Mouse (Mus musculus) CH12.LX (cell line): Measurements from ENCODE around the gene Rlbp1. TPM values are rescaled to one million over a fixed set of nuclear protein-coding genes. Genes with fewer than 3 reads are reported as not detected.

Experiments used
- DNase-seq: peaks from one replicate; pipeline ENCODE4 v3.0.0-alpha.2; 2013; ENCODE audit errors: extremely low read depth
- H3K27ac ChIP-seq: 2 replicates; pipeline ENCODE4 v1.5.1; 2012; ENCODE audit warnings: low read depth, mild to moderate bottlenecking, control low read depth, moderate library complexity; ENCODE audit not compliant: insufficient read depth
- H3K27me3 ChIP-seq: replicated peaks from 2 replicates; pipeline ENCODE3; 2012; ENCODE audit warnings: inconsistent platforms
- H3K36me3 ChIP-seq, 2 experiments: replicated peaks in 1 of 2; 2 replicates each; pipeline versions ENCODE3 to v1.6.1; 2012; ENCODE audit warnings: inconsistent platforms in 1 of 2, low read length in 1 of 2, mild to moderate bottlenecking in 1 of 2, mixed read lengths in 1 of 2, moderate library complexity in 1 of 2; ENCODE audit not compliant: control insufficient read depth in 1 of 2, insufficient read depth in 1 of 2
- H3K4me1 ChIP-seq, 2 experiments: 2 replicates each; pipeline ENCODE4 v1.6.1; 2012; ENCODE audit warnings: inconsistent platforms in 1 of 2, moderate library complexity in 1 of 2; ENCODE audit not compliant: insufficient read depth in 2 of 2, control insufficient read depth in 1 of 2
- H3K4me2 ChIP-seq: 2 replicates; pipeline ENCODE4 v1.6.1; 2012; ENCODE audit warnings: low read depth, mild to moderate bottlenecking, control low read depth; ENCODE audit not compliant: poor library complexity, insufficient read depth, severe bottlenecking
- H3K4me3 ChIP-seq, 3 experiments: fragments of 150-350 bp in 1 of 3; sonication (generic) in 1 of 3; replicated peaks in 1 of 3; 2 replicates each; pipeline versions ENCODE3 to v1.5.1; 2011 to 2012; ENCODE audit warnings: low read depth in 2 of 3, low read length in 2 of 3, mild to moderate bottlenecking in 2 of 3, moderate library complexity in 2 of 3, control low read depth in 1 of 3, improper control_type of control experiment in 1 of 3, inconsistent platforms in 1 of 3, mixed read lengths in 1 of 3; ENCODE audit not compliant: poor library complexity in 1 of 3
- H3K79me2 ChIP-seq: replicated peaks from 2 replicates; pipeline ENCODE4 v1.6.1; 2012; ENCODE audit warnings: mild to moderate bottlenecking, moderate library complexity; ENCODE audit not compliant: control insufficient read depth, poor library complexity, insufficient read depth, severe bottlenecking; ENCODE audit errors: extremely low read depth
- H3K9ac ChIP-seq: 2 replicates; pipeline ENCODE4 v1.6.1; 2012; ENCODE audit warnings: low read depth, mild to moderate bottlenecking, control low read depth, moderate library complexity; ENCODE audit not compliant: insufficient read depth
- H3K9me3 ChIP-seq: replicated peaks from 2 replicates; pipeline ENCODE3; 2012; ENCODE audit warnings: low read length, inconsistent platforms, mixed read lengths
- CHD1 ChIP-seq: IDR thresholded peaks from 2 replicates; pipeline ENCODE4 v1.6.1; 2012; ENCODE audit warnings: low read depth, low read length, improper control_type of control experiment, inconsistent platforms
- CHD2 ChIP-seq: IDR thresholded peaks from 2 replicates; pipeline ENCODE4 v1.6.1; 2011; ENCODE audit warnings: low read length, improper control_type of control experiment
- E2F4 ChIP-seq: IDR thresholded peaks from 2 replicates; pipeline ENCODE4 v1.6.1; 2011; ENCODE audit warnings: low read depth, low read length, improper control_type of control experiment; ENCODE audit not compliant: insufficient replicate concordance
- EP300 ChIP-seq: IDR thresholded peaks from 2 replicates; pipeline ENCODE4 v1.6.1; 2011; ENCODE audit warnings: low read length, improper control_type of control experiment
- ETS1 ChIP-seq: conservative IDR thresholded peaks from 2 replicates; pipeline ENCODE4 v1.6.1; 2012; ENCODE audit warnings: low read depth, mild to moderate bottlenecking, inconsistent platforms, low read length, improper control_type of control experiment, moderate library complexity
- GABPA ChIP-seq: IDR thresholded peaks from 2 replicates; pipeline ENCODE4 v1.6.1; 2012; ENCODE audit warnings: low read depth, low read length, improper control_type of control experiment, inconsistent platforms; ENCODE audit not compliant: insufficient replicate concordance
- IRF4 ChIP-seq: IDR thresholded peaks from 2 replicates; pipeline ENCODE4 v1.6.1; 2014; ENCODE audit warnings: low read depth, mild to moderate bottlenecking, inconsistent platforms, low read length, improper control_type of control experiment
- KAT2A ChIP-seq: IDR thresholded peaks from 2 replicates; pipeline ENCODE4 v1.6.1; 2012; ENCODE audit warnings: low read length, improper control_type of control experiment, inconsistent platforms; ENCODE audit not compliant: insufficient replicate concordance
- MAFK ChIP-seq: IDR thresholded peaks from 2 replicates; pipeline ENCODE4 v1.6.1; 2011; ENCODE audit warnings: low read length, improper control_type of control experiment; ENCODE audit not compliant: insufficient replicate concordance
- MEF2A ChIP-seq: IDR thresholded peaks from 2 replicates; pipeline ENCODE4 v1.6.1; 2014; ENCODE audit warnings: low read depth, mild to moderate bottlenecking, inconsistent platforms, low read length, improper control_type of control experiment, borderline replicate concordance
- NRF1 ChIP-seq: IDR thresholded peaks from 2 replicates; pipeline ENCODE4 v1.6.1; 2014; ENCODE audit warnings: low read depth, mild to moderate bottlenecking, inconsistent platforms, low read length, improper control_type of control experiment, moderate library complexity
- PAX5 ChIP-seq: IDR thresholded peaks from 2 replicates; pipeline ENCODE4 v1.6.1; 2012; ENCODE audit warnings: low read length, inconsistent platforms, mixed read lengths
- POLR2A ChIP-seq: IDR thresholded peaks from 2 replicates; pipeline ENCODE4 v1.6.1; 2011; ENCODE audit warnings: low read depth, mild to moderate bottlenecking, improper control_type of control experiment, low read length
- POLR2AphosphoS2 ChIP-seq: IDR thresholded peaks from 2 replicates; pipeline ENCODE4 v1.6.1; 2011; ENCODE audit warnings: low read depth, low read length, improper control_type of control experiment
- RCOR1 ChIP-seq: conservative IDR thresholded peaks from 2 replicates; pipeline ENCODE4 v1.6.1; 2012; ENCODE audit warnings: low read depth, mild to moderate bottlenecking, inconsistent platforms, low read length, improper control_type of control experiment
- SMC3 ChIP-seq: IDR thresholded peaks from 2 replicates; pipeline ENCODE4 v1.6.1; 2011; ENCODE audit warnings: low read depth, low read length, improper control_type of control experiment
- TBP ChIP-seq: conservative IDR thresholded peaks from 2 replicates; pipeline ENCODE4 v1.6.1; 2011; ENCODE audit warnings: low read depth, low read length, improper control_type of control experiment
- TCF12 ChIP-seq: IDR thresholded peaks from 2 replicates; pipeline ENCODE4 v1.6.1; 2014; ENCODE audit warnings: low read depth, mild to moderate bottlenecking, inconsistent platforms, low read length, improper control_type of control experiment
- ZKSCAN1 ChIP-seq: IDR thresholded peaks from 2 replicates; pipeline ENCODE4 v1.6.1; 2012; ENCODE audit warnings: low read depth, inconsistent platforms, low read length, improper control_type of control experiment, borderline replicate concordance
- ZNF384 ChIP-seq: IDR thresholded peaks from 2 replicates; pipeline ENCODE4 v1.6.1; 2012; ENCODE audit warnings: low read depth, low read length, improper control_type of control experiment, inconsistent platforms
- dilution Hi-C: fragments of 300-500 bp; cut with MboI; formaldehyde crosslinking; loops from 2 replicates; pipeline ENCODE4 v1.14.3; 2020; ENCODE audit warnings: low sequenced_read_pairs; ENCODE audit not compliant: extremely low pct_unique_long_range_greater_than_20kb, extremely low pct_ligation_motif_present
- in situ Hi-C: fragments of 300-500 bp; cut with MboI; formaldehyde crosslinking; loops from 3 replicates; pipeline ENCODE4 v1.14.3; 2019; ENCODE audit warnings: low sequenced_read_pairs, low pct_ligation_motif_present, low pct_unique_long_range_greater_than_20kb, mixed read lengths
- polyA plus RNA-seq: library from polyadenylated mRNA; unstranded; fragments of >175 nt; gene quantifications from 2 replicates; pipeline ENCODE4 v1.2.1, GENCODE M21; 2012; ENCODE audit warnings: low read depth; ENCODE audit not compliant: insufficient read length
- total RNA-seq, 2 experiments: library from RNA; depleted of rRNA; stranded (reverse); fragments of 300-350 nt in 1 of 2; fragments of >200 nt in 1 of 2; gene quantifications; 2 replicates each; pipeline ENCODE4 v1.2.3; 2012 to 2014

Gene Rlbp1
- total RNA-seq (2012; rRNA removed) (1.9 and 2.5 TPM in 2 replicates), total RNA-seq (2014; rRNA removed) (8.4 and 11.0 TPM in 2 replicates), polyA plus RNA-seq (21.4 and 24.2 TPM in 2 replicates)

GRCm38 (mm10) chr7:79386422-79387133 is at the start of gene Rlbp1:
TSS of gene Rlbp1 (minus strand) at chr7:79387048.
- no peak for TF ChIP-seq RCOR1
- no peak for TF ChIP-seq CHD2
- TF ChIP-seq MAFK: no peak
- TF ChIP-seq E2F4: no peak
- TF ChIP-seq ETS1: no peak
- no peak for TF ChIP-seq PAX5
- TF ChIP-seq IRF4: no peak
- TF ChIP-seq MEF2A: no peak
- TF ChIP-seq POLR2AphosphoS2: no peak
- TF ChIP-seq KAT2A: no peak
- TF ChIP-seq CHD1: no peak
- no peak for TF ChIP-seq POLR2A
- TF ChIP-seq NRF1: no peak
- TF ChIP-seq ZKSCAN1: no peak
- TF ChIP-seq GABPA: no peak
- no peak for TF ChIP-seq TCF12
- no peak for TF ChIP-seq EP300
- TF ChIP-seq, all 38 proteins: peak for 0
- Histone ChIP-seq H3K27me3 (no peaks in the 10 kb centered on the region), H3K36me3 (peaks cover 0 to 27% of the 10 kb centered on the region in 2 experiments), H3K4me2 (peak within 1 kb of the TSS; percentile 55), H3K9ac (0 out of 2 replicates have a peak within 1 kb of the TSS, but pooled peaks have one; percentile 2), H3K27ac (peak within 1 kb of the TSS; percentile 34; the same call in 1 of the 2 replicates), H3K4me3 (peak within 1 kb of the TSS in 1 of 3 experiments; percentile 54), H3K79me2 (no peaks in the 10 kb centered on the region), H3K9me3 (peaks cover 5% of the 10 kb centered on the region), H3K4me1 (peaks cover 13 to 52% of the 10 kb centered on the region in 2 experiments)
- dilution Hi-C loops: no loop called here
- DNase-seq: no peak
- in situ Hi-C loops: no loop called here

GRCm38 (mm10) chr7:79428243-79428642 is 41.4 kb upstream of the Rlbp1 start:
- H3K9ac ChIP-seq: no peak overlapping the region
- in situ Hi-C loops (no loop called here), dilution Hi-C loops (no loop called here)
- no peak overlapping the region for H3K27ac ChIP-seq
- DNase-seq: no peak
- no peaks in the 10 kb centered on the region for H3K4me1 ChIP-seq
- no peak for TF ChIP-seq POLR2A
- no peak for TF ChIP-seq EP300
- no peak for TF ChIP-seq SMC3
- no peak for TF ChIP-seq ZNF384
- TF ChIP-seq IRF4: no peak
- TF ChIP-seq TBP: no peak
- no peak overlapping the region for H3K4me3 ChIP-seq
- no peaks in the 10 kb centered on the region for H3K9me3 ChIP-seq
- H3K4me2 ChIP-seq: no peak overlapping the region
- H3K36me3 ChIP-seq: peaks cover 41 to 85% of the 10 kb centered on the region in 2 experiments
- no peaks in the 10 kb centered on the region for H3K27me3 ChIP-seq
- H3K79me2 ChIP-seq: no peaks in the 10 kb centered on the region
